Mouse (Mus musculus) mouse trophoblast stem cell (cell line): Measurements from ENCODE around the gene Zfp775.

Source experiments
- in situ Hi-C, 2 experiments: fragments of 300-500 bp; cut with MseI, MboI; formaldehyde crosslinking; loops; 2 replicates in 1 of 2; 3 replicates in 1 of 2; pipeline ENCODE4 v1.15.1; 2025

Gene Zfp775

GRCm38 (mm10) chr6:48628808-48629660, 27.2 kb downstream of the Zfp775 start:
- in situ Hi-C loops: no loop called here

- in situ Hi-C loops: no loop called here
These were observed 27.8 kb downstream of the Zfp775 start for GRCm38 (mm10) chr6:48629661-48630034.

- in situ Hi-C loops: no loop called here
These were observed 29.0 kb downstream of the Zfp775 start for GRCm38 (mm10) chr6:48630831-48631230.

GRCm38 (mm10) chr6:48635105-48635504, 33.2 kb downstream of the Zfp775 start:
- in situ Hi-C loops: no loop called here

- in situ Hi-C loops: no loop called here
These were observed 34.7 kb downstream of the Zfp775 start for GRCm38 (mm10) chr6:48636515-48636914.

- in situ Hi-C loops: no loop called here
These were observed 36.1 kb downstream of the Zfp775 start for GRCm38 (mm10) chr6:48637811-48638500.

- in situ Hi-C loops: no loop called here
These were observed 36.7 kb downstream of the Zfp775 start for GRCm38 (mm10) chr6:48638553-48638952.

GRCm38 (mm10) chr6:48641391-48641790, 39.5 kb downstream of the Zfp775 start:
- in situ Hi-C loops: no loop called here

GRCm38 (mm10) chr6:48642764-48643292, 41.0 kb downstream of the Zfp775 start:
- in situ Hi-C loops: no loop called here

GRCm38 (mm10) chr6:48645660-48646308, 43.9 kb downstream of the Zfp775 start:
- in situ Hi-C loops: loop anchor here (5.0 kb wide), 1 partner anchor 127 kb away; the partner anchor contains the start of gene Gimap3 (in 2 of the 2)

- in situ Hi-C loops: loop anchor here (5.0 kb wide), 1 partner anchor 126 kb away; the partner anchor contains the start of gene Gimap3 (in 2 of the 2)
These were observed 44.4 kb downstream of the Zfp775 start for GRCm38 (mm10) chr6:48646309-48646690.

- in situ Hi-C loops: loop anchor here (5.0 kb wide), 1 partner anchor 125 kb away; the partner anchor contains the start of gene Gimap3 (in 2 of the 2)
These were observed 45.1 kb downstream of the Zfp775 start, which contains the start of gene Gimap8 for GRCm38 (mm10) chr6:48646995-48647394. Gene Gimap8, plus strand, starts transcription at chr6:48647234.

GRCm38 (mm10) chr6:48647611-48648010, 45.7 kb downstream of the Zfp775 start:
- in situ Hi-C loops: loop anchor here (5.0 kb wide), 1 partner anchor 125 kb away; the partner anchor contains the start of gene Gimap3 (in 2 of the 2)

GRCm38 (mm10) chr6:48648779-48649178, 46.9 kb downstream of the Zfp775 start:
- in situ Hi-C loops: loop anchor here (5.0 kb wide), 1 partner anchor 124 kb away; the partner anchor contains the start of gene Gimap3 (in 2 of the 2)

GRCm38 (mm10) chr6:48650041-48650440, 48.2 kb downstream of the Zfp775 start:
- in situ Hi-C loops: no loop called here

- in situ Hi-C loops: no loop called here
These were observed 56.9 kb downstream of the Zfp775 start for GRCm38 (mm10) chr6:48658721-48659120.

- in situ Hi-C loops: no loop called here
These were observed 62.9 kb downstream of the Zfp775 start for GRCm38 (mm10) chr6:48664750-48665149.

GRCm38 (mm10) chr6:48665471-48665870, 63.6 kb downstream of the Zfp775 start:
- in situ Hi-C loops: no loop called here

GRCm38 (mm10) chr6:48666159-48666586, 64.3 kb downstream of the Zfp775 start:
- in situ Hi-C loops: no loop called here

- in situ Hi-C loops: no loop called here
These were observed 66.2 kb downstream of the Zfp775 start for GRCm38 (mm10) chr6:48668022-48668421.

- in situ Hi-C loops: no loop called here
These were observed 67.6 kb downstream of the Zfp775 start for GRCm38 (mm10) chr6:48669446-48669969.
